Mouse (Mus musculus) testis, adult 2 months (tissue): ENCODE measurements around the gene Tnfrsf11a. TPM values are rescaled to one million over a fixed set of nuclear protein-coding genes. Genes with fewer than 3 reads are reported as not detected.
A peak's percentile ranks its signal among the peaks of the same experiment; 100 is the strongest.

ENCODE experiments used
- H3K27ac ChIP-seq: fragments of 200-500 bp; 2 replicates; pipeline ENCODE4 v1.5.1; 2012; ENCODE audit warnings: low read depth, low read length; ENCODE audit not compliant: control insufficient read depth, insufficient read depth
- H3K27me3 ChIP-seq: fragments of 200-500 bp; 2 replicates; pipeline ENCODE4 v1.6.1; 2012; ENCODE audit warnings: mild to moderate bottlenecking, low read length, moderate library complexity; ENCODE audit not compliant: control insufficient read depth, insufficient read depth
- H3K36me3 ChIP-seq: fragments of 200-500 bp; 2 replicates; pipeline ENCODE4 v1.6.1; 2012; ENCODE audit warnings: mild to moderate bottlenecking, low read length; ENCODE audit not compliant: control insufficient read depth, insufficient read depth
- H3K4me1 ChIP-seq: fragments of 200-500 bp; 2 replicates; pipeline ENCODE4 v1.6.1; 2012; ENCODE audit warnings: low read length; ENCODE audit not compliant: control insufficient read depth, insufficient read depth
- H3K4me3 ChIP-seq: fragments of 200-500 bp; 2 replicates; pipeline ENCODE4 v1.5.1; 2012; ENCODE audit warnings: low read depth, mild to moderate bottlenecking, low read length, moderate library complexity, mixed read lengths; ENCODE audit not compliant: control insufficient read depth
- CTCF ChIP-seq: fragments of 200-500 bp; IDR thresholded peaks from 2 replicates; pipeline ENCODE4 v1.5.1; 2012; ENCODE audit warnings: low read depth, mild to moderate bottlenecking, inconsistent platforms, low read length, moderate library complexity; ENCODE audit not compliant: control insufficient read depth, insufficient read depth, insufficient replicate concordance
- POLR2A ChIP-seq: fragments of 200-500 bp; IDR thresholded peaks from 2 replicates; pipeline ENCODE4 v1.6.1; 2012; ENCODE audit warnings: low read depth, mild to moderate bottlenecking, inconsistent platforms, low read length, moderate library complexity; ENCODE audit not compliant: control insufficient read depth
- polyA plus RNA-seq: library from polyadenylated mRNA; depleted of rRNA; stranded (reverse); fragments of >200 nt; gene quantifications from 2 replicates; pipeline ENCODE4 v1.2.3, GENCODE M21; 2012

Tnfrsf11a gene
- polyA plus RNA-seq, 1 experiment: 0.26 TPM

DNA sequence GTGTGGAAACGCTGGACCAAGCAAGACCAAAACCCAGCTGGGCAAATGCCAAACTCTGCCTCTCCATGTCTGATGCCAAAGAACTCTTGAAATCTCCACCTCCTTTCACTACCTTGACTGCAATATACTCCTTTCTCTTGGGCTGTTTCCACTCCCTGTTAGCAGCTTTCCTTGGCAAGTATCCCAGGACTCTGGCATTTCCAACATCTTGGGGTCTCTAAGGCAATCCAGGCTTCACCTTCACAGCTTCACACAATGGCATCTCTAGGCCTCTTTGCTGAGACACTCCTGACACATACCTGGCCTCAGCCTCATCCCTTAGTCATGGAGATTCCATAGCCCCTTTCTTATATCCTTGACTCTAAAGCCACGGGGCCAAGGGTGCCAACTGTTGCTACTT, 9.8 kb upstream of the Tnfrsf11a start:
- no peaks in the 10 kb centered on the region for H3K27me3 ChIP-seq
- TF ChIP-seq POLR2A (no peak), CTCF (no peak)

DNA sequence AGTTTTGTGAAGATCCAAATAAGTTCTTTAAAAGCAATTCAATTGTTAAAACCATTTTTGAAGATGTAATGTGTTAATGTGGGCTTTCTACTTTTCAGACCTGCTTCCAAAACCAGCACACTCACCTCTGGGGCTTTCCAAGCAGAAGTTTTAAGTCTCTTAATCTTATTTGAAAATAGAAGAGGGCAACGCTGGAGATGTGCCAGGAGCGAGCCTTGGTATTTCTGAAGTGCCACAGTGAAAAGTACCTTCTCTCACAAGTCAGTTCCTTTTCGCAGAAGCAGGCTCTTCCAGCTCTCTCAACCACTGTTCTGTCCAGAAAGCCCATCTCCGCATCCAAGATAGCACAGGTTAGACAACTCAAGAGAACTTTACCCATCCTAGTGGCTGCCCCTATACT, 4.1 kb upstream of the Tnfrsf11a start:
- Histone ChIP-seq H3K27me3 (no peaks in the 10 kb centered on the region), H3K4me3 (no peak overlapping the region), H3K36me3 (no peaks in the 10 kb centered on the region), H3K4me1 (peaks cover 14% of the 10 kb centered on the region), H3K27ac (no peak overlapping the region)
- no peak for TF ChIP-seq CTCF
- TF ChIP-seq POLR2A: no peak

More for the DNA sequence above, 9.8 kb upstream of the Tnfrsf11a start:
- Histone ChIP-seq H3K4me3 (no peak overlapping the region), H3K27ac (no peak overlapping the region), H3K4me1 (no peaks in the 10 kb centered on the region; the same call in 1 of the 2 replicates), H3K36me3 (no peaks in the 10 kb centered on the region)

DNA sequence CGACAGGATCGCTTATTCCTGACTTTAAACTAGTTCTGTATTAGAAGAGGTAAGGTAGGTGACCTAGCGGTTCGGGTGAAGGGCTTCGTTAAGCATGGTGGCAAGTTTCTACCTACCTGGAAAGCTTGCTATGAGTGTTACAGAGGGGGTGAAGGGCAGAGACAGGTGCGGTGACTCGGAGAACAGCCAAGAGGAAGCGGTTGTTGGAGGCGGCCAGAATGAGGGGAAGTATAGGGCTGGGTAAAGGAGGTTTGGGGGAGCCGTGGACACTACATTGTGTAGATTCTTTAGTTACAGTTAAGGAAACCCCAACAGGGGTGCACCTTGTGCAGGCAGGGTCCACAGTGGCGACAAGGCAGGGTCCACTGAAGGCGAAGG, 450 bp upstream of the Tnfrsf11a start:
- peaks cover 18% of the 10 kb centered on the region for H3K4me1 ChIP-seq
- no peaks in the 10 kb centered on the region for H3K27me3 ChIP-seq
- H3K4me3 ChIP-seq: peak overlapping the region; percentile 84
- TF ChIP-seq POLR2A (no peak), CTCF (no peak)
- H3K27ac ChIP-seq: no peak overlapping the region
- no peaks in the 10 kb centered on the region for H3K36me3 ChIP-seq

DNA sequence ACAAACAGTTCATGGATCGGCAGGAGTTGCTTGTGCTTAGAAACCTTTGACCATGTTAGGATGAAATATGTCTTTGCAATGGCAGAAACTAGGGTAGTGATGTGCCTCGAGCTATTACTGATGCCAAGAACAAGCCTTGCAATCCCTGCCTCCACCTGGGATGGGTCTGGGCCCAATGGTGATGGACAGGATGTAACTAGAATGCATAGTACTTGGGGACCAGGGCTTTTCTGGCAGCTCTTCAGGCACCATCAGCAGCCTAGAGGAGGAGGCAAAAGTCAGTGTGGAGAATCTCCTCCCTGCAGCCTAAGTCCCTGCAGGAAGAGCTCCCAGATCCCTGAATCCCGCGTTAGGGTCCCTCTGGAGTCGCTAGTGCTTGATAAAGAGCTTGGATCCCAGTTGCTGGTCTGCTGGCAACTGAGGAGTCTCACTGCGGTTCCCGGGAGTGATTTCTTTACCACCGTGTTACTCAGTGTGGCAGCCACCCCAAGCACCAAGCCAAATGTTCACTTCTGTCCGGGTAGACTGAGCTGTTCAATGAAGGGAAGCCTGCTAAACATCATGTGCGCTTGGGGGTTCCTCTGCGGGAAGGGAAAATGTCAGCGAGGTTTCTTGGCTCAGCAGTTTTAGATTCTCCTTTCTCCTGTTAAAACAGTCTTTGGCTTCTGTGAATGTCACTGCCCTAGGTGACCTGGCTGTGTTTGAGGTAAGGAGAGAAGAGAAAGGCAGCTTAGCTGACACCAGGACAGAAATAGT, 1.1 kb downstream of the Tnfrsf11a start:
- TF ChIP-seq POLR2A (no peak), CTCF (no peak)
- peak overlapping the region; percentile 84 for H3K4me3 ChIP-seq
- H3K36me3 ChIP-seq: no peaks in the 10 kb centered on the region
- H3K27ac ChIP-seq: no peak overlapping the region
- no peaks in the 10 kb centered on the region for H3K27me3 ChIP-seq
- H3K4me1 ChIP-seq: peaks cover 18% of the 10 kb centered on the region

DNA sequence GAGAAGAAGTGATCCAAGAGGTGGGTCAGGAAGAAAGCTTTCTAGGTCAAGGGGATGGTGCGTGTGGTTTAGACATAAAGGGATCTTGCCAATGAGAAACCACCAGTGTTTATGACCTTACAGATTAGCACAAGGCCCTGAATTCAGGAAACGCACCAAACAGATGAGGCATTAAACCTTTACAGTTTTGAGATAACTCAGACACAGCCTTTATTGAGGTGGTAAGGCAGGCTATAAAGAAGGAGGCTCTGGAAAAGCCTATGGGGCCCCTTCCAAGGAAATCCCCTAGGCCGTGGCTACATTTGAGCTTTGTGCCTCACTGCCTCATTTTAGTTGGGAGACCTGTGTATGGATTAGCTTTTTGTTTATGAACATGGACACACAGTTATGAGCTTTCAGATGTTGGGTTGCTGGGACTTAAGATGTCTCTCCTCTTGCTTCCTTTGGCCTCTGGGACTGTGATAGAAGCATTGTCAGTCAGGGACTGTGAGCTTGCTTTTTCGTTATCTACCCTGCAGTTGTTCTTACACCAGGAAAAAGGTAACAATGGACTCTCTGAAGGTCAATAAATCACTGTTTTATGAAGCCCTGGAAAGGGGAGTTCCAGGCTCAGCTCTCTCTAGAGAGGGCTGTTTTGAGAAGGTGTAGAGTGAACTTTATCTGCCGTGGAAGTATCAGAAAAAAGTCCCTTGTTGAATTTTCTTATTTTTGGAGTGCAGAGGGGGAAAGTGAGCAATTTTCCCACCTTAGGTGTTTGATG, 3.9 kb downstream of the Tnfrsf11a start:
- Histone ChIP-seq H3K36me3 (no peaks in the 10 kb centered on the region), H3K27me3 (no peaks in the 10 kb centered on the region), H3K4me3 (no peak overlapping the region), H3K27ac (no peak overlapping the region), H3K4me1 (peaks cover 18% of the 10 kb centered on the region)
- no peak for TF ChIP-seq POLR2A
- TF ChIP-seq CTCF: no peak

DNA sequence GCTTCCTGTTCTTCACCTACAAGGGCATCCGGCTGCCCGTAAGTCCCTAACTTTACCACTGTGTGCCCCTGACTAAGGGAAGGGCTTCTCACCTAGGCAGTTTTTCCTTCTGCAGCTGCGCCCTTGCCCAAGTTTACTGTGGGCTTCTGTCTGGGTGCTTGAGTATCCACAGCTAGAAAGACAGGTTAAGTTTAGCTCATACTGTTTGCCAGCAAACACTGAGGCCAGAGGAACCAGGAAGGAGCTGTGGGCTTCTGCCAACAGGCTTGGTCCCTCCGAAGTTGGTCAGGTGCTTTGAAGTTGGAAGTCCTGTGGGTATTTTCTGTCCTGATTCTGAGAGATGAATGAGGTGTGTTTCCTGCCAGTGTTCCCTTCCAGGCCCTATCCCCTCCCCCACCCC, 4.6 kb downstream of the Tnfrsf11a start:
- Histone ChIP-seq H3K4me3 (no peak overlapping the region), H3K36me3 (no peaks in the 10 kb centered on the region), H3K27ac (no peak overlapping the region), H3K4me1 (peaks cover 16% of the 10 kb centered on the region), H3K27me3 (no peaks in the 10 kb centered on the region)
- TF ChIP-seq POLR2A: no peak
- TF ChIP-seq CTCF: no peak

DNA sequence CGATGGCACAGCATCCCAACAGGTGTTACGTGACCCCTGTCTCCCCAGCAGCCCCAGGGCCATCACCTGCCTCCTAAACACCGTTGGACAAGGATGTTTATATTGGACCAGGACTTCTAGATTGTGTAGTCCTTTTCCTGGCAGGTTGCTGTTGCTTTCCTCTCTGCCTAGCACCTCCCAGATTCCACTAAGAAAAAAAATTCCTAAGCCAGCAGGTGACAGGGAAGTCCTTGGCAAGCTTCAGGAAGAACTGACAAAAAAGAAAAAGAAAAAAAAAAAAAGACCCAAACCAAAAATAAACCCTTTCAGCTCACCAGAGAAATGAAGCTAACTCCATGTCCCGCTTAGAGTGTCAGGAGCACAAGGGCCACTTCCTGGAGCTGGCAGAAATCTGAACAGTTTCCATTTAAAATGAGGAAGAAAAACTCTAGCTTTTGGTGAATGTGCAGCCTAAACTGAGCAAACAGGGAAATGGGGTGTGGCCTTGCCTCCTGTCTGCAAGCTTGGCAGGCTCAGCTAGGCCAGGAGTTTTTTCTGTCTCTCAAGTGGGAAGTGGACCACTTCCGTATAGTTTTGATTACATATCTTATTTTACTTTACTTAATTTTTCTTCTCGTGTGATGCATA, 6.3 kb downstream of the Tnfrsf11a start:
- peaks cover under 1% of the 10 kb centered on the region; the same call in 1 of the 2 replicates for H3K4me1 ChIP-seq
- TF ChIP-seq CTCF (no peak), POLR2A (no peak)
- H3K27ac ChIP-seq: no peak overlapping the region
- no peak overlapping the region for H3K4me3 ChIP-seq
- H3K36me3 ChIP-seq: no peaks in the 10 kb centered on the region
- no peaks in the 10 kb centered on the region for H3K27me3 ChIP-seq
